Mouse (Mus musculus): ENCODE data around the gene Ing4. TPM values are rescaled to one million over a fixed set of nuclear protein-coding genes. Genes with fewer than 3 reads are reported as not detected.
"Not testable (repeated sequence)": the region's sequence is repeated elsewhere in the genome, so short reads cannot be mapped to it uniquely, and the experiment has no call there.

Ing4 gene
- polyA plus RNA-seq, 1 experiment from 2014 or later = 141 TPM

DNA sequence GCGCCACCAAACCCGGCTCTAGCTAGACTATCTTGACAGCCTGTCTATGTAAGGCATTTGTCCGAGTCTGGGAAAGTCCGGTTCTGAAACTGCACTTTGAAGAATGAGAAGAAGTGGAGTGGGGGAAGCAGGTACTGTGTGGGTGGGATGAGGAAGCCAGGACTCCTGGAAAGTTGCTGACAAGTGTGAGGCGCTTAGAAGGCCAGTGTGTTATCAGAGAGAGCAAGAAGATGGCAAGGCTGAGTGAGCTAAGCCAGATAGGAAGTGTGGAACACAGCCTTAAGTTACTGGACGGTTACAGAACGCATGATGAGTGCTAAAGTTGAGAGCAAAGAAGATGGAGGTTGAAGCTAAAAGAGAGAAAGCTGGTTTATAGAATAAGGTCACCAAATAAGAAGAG, 2.5 kb downstream of the Ing4 start:
- Histone ChIP-seq H3K4me3 (no peak overlapping the region), H3K4me2 (no peak overlapping the region), H3K9me3 (no peaks in the 10 kb centered on the region), H3K36me3 (peaks cover 44% of the 10 kb centered on the region), H3K4me1 (peaks cover 18% of the 10 kb centered on the region), H3K9ac (no peak overlapping the region), H3K27ac (no peak overlapping the region), H3K27me3 (no peaks in the 10 kb centered on the region)
- 94% methylated on average over 7 of the region's 7 CpGs for WGBS
- no peak for ATAC-seq (ENCODE audit: insufficient number of reproducible peaks, low FRiP score, low TSS enrichment, low read depth)

DNA sequence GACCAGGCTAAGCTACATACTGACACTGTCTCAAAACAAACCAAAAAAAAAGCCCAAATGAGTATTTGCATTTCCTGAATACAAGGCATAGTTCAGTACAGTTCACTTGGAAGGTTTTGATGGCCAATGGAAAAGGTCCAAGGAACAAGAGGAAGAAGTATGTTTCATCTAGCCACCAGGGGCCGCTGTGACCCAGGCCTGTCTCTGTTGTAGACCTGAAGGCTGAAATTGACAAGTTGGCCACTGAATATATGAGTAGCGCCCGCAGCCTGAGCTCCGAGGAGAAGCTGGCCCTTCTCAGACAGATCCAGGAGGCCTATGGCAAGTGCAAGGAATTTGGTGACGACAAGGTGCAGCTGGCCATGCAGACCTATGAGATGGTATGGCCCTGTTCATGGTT, 7.1 kb downstream of the Ing4 start:
- H3K36me3 ChIP-seq = peaks cover 80% of the 10 kb centered on the region
- H3K4me1 ChIP-seq = no peaks in the 10 kb centered on the region
- no peak overlapping the region for H3K9ac ChIP-seq
- peak; percentile 31; the same call in 1 of the 2 replicates for ATAC-seq (ENCODE audit: insufficient number of reproducible peaks, low FRiP score, low TSS enrichment, low read depth)
- WGBS = 41% methylated on average over 5 of the region's 5 CpGs
- H3K27ac ChIP-seq = no peak overlapping the region
- no peak overlapping the region for H3K4me2 ChIP-seq
- no peak overlapping the region for H3K4me3 ChIP-seq
- no peaks in the 10 kb centered on the region for H3K27me3 ChIP-seq
- H3K9me3 ChIP-seq = no peaks in the 10 kb centered on the region

DNA sequence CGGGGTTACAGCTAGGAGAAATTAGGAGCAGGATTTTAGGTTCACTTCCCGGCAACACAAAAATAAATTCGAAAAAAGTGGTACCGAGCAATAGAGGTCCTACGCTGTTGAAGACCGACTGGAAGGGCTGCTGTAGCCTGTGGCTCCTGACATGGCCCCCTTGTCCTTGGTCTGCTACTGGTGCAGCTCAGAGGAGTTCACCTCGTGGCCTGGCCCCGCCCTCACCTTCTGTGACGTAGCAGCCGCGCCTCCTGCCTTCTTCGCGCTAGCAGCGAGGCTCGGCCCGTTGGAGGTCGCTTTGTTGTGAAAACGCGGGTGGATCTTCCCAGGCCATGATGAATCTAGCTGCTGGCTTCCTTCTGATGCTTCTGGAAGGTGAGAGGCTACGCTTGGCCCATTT, 10.1 kb downstream of the Ing4 start, which contains the start of gene Acrbp:
Acrbp (plus strand) TSS at position 12 of the 400 bp plus-strand sequence.
- no peaks in the 10 kb centered on the region for H3K9me3 ChIP-seq
- no peak within 1 kb of the TSS for H3K27ac ChIP-seq
- H3K4me2 ChIP-seq = no peak within 1 kb of the TSS
- no peaks in the 10 kb centered on the region for H3K4me1 ChIP-seq
- ATAC-seq (ENCODE audit: insufficient number of reproducible peaks, low FRiP score, low TSS enrichment, low read depth) = no peak
- H3K4me3 ChIP-seq = no peak within 1 kb of the TSS
- H3K27me3 ChIP-seq = no peaks in the 10 kb centered on the region
- peaks cover 91% of the 10 kb centered on the region for H3K36me3 ChIP-seq
- H3K9ac ChIP-seq = no peak within 1 kb of the TSS
- 35% methylated on average over 20 of the region's 20 CpGs for whole genome bisulfite sequencing

DNA sequence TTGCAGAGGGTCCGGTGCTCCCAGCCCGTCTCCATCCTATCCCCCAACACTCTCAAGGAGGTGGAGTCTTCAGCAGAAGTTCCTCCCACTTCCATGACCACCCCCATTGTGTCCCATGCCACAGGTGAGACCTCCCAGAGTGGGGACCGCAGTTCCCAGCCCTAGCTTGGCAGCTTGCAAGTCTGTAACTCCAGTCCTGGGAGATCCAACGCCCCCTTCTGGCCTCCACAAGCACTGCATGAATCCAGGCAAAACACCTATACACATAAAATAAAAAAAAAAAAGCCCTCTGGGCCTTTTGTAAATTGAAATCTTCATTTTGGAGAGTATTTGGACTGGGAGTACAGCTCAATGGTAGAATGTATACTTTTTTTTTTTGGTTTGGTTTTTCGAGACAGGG, 11.7 kb downstream of the Ing4 start:
- Histone ChIP-seq H3K4me1 (no peaks in the 10 kb centered on the region), H3K9me3 (no peaks in the 10 kb centered on the region), H3K4me2 (no peak overlapping the region), H3K27ac (no peak overlapping the region), H3K9ac (no peak overlapping the region), H3K27me3 (no peaks in the 10 kb centered on the region), H3K4me3 (no peak overlapping the region), H3K36me3 (peaks cover 85% of the 10 kb centered on the region)
- no peak for ATAC-seq (ENCODE audit: insufficient number of reproducible peaks, low FRiP score, low TSS enrichment, low read depth)
- 63% methylated on average over 5 of the region's 5 CpGs for WGBS

DNA sequence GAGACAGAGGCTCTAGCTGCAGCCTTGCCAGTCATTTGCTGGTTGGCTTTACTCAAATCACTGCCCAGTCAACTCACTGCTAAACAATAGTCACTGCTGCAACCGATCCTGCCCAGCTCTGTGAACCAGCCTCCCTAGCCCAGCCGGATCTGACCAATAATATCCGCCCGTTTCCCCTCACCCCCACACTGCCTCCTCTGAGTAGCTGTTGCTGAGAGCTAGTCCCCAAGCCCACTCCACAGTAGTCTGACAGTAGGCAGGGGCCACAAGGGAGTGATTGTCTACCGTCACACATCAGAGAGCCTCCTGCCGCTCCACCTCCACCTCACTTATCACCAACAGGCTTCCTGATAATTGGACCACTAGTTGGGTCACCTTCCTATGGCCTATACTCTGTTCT, 21.9 kb downstream of the Ing4 start:
- Histone ChIP-seq H3K27me3 (no peaks in the 10 kb centered on the region), H3K4me2 (no peak overlapping the region), H3K36me3 (no peaks in the 10 kb centered on the region), H3K9ac (no peak overlapping the region), H3K4me3 (no peak overlapping the region), H3K27ac (no peak overlapping the region), H3K9me3 (no peaks in the 10 kb centered on the region), H3K4me1 (peaks cover 7% of the 10 kb centered on the region; the same call in 1 of the 2 replicates)
- no peak for ATAC-seq (ENCODE audit: insufficient number of reproducible peaks, low FRiP score, low TSS enrichment, low read depth)
- WGBS = 33% methylated on average over 6 of the region's 6 CpGs

DNA sequence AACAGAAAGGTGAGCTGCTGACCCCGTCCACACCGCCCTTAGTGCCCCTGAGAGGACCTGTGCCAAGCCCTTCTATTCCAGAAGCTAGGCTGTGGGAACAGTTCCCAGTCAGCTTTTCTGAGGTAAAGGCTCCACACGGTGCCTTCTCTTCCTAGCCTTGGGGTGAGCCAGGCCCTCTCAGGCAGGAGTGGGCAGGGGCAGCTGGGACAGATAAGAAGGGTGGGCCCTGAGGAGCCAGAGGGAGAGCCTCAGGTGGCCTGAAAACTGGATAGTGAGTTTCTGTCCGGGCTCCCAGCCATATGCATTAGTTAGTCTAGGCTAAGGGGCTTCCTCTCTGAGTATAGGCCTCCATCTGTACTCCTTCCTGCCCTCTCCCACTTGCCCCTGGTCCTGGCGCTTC, 23.0 kb downstream of the Ing4 start:
- peak overlapping the region; percentile 27; the same call in 1 of the 2 replicates for H3K27ac ChIP-seq
- WGBS = 80% methylated on average over 5 of the region's 5 CpGs

DNA sequence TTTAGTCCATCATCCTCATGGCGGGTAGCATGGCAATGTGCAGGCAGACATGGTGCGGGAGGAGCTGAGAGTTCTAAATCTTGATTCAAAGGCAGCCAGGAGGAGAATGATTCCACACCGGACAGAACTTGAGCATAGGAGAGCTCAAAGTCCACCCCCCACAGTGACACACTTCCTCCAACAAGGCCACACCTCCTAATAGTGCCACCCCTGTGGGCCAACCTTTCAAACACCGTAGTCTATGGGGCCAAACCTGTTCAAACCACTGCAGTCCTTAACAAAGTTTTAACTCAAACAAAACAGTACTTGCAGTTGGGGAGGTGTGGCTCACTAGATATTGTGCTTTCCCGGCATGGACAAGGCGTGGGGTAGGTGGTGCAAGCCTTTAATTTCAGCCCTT, 24.3 kb downstream of the Ing4 start:
- Histone ChIP-seq H3K36me3 (no peaks in the 10 kb centered on the region), H3K27me3 (no peaks in the 10 kb centered on the region), H3K4me1 (peaks cover 7% of the 10 kb centered on the region; the same call in 1 of the 2 replicates), H3K4me2 (no peak overlapping the region), H3K9ac (no peak overlapping the region), H3K27ac (no peak overlapping the region), H3K9me3 (no peaks in the 10 kb centered on the region), H3K4me3 (no peak overlapping the region)
- ATAC-seq (ENCODE audit: insufficient number of reproducible peaks, low FRiP score, low TSS enrichment, low read depth) = no peak
- WGBS = 86% methylated on average over 6 of the region's 6 CpGs

More for the DNA sequence above, 23.0 kb downstream of the Ing4 start:
- Histone ChIP-seq H3K36me3 (no peaks in the 10 kb centered on the region), H3K4me1 (peaks cover 7% of the 10 kb centered on the region; the same call in 1 of the 2 replicates), H3K27me3 (no peaks in the 10 kb centered on the region), H3K9me3 (no peaks in the 10 kb centered on the region), H3K4me3 (no peak overlapping the region), H3K9ac (no peak overlapping the region), H3K4me2 (no peak overlapping the region)
- ATAC-seq (ENCODE audit: insufficient number of reproducible peaks, low FRiP score, low TSS enrichment, low read depth) = no peak

DNA sequence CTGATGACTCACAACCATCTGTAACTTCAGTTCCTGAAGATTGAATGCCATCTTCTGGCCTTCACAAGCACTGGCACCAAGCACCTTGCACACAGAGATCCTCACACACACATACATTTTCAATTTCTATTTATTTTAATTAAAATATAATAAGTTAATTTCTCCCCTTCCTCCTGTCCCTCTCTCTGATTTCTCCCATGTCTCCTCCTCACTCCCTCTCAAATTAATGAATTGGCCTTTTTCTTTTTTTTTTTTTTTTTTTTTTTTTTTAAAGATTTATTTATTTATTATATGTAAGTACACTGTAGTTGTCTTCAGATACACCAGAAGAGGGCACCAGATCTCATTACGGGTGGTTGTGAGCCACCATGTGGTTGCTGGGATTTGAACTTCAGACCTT, 25.7 kb downstream of the Ing4 start:
- H3K9me3 ChIP-seq; H3K9ac ChIP-seq; H3K27ac ChIP-seq; H3K4me3 ChIP-seq; ATAC-seq (ENCODE audit: insufficient number of reproducible peaks, low FRiP score, low TSS enrichment, low read depth); H3K27me3 ChIP-seq; H3K4me1 ChIP-seq; H3K36me3 ChIP-seq; H3K4me2 ChIP-seq: not testable (repeated sequence)
- no CpG with 5 or more reads among the region's 1 CpGs for WGBS

DNA sequence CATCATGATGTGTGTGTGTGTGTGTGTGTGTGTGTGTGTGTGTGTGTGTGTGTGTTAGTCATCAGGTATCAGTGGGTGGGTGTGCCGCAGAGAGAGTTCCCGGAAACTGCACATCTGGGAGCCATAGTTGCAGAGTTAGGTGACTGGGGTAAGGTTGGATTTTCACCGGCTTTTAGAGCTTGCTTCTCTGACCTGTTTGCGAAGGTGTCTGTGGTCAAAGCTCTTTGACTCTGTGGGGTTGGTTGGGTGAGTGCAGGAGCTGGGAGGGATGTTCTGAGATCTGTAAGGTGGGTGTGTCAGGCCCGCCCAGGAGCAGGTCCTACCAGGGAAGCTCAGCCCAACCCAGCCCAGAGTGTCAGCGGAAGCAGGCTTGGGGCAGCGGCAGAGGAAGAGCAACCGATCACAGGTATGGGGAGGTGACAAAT, 28.0 kb downstream of the Ing4 start, which contains the start of gene Lpar5:
Lpar5 (plus strand) TSS at position 350 of the 425 bp plus-strand sequence.
- Histone ChIP-seq H3K27me3 (no peaks in the 10 kb centered on the region), H3K9ac (no peak within 1 kb of the TSS), H3K36me3 (no peaks in the 10 kb centered on the region), H3K4me2 (peak within 1 kb of the TSS; percentile 4; the same call in 1 of the 2 replicates), H3K27ac (no peak within 1 kb of the TSS; the same call in 1 of the 2 replicates), H3K9me3 (no peaks in the 10 kb centered on the region), H3K4me1 (peaks cover 16% of the 10 kb centered on the region), H3K4me3 (peak within 1 kb of the TSS; percentile 21)
- WGBS = 38% methylated on average over 8 of the region's 8 CpGs
- ATAC-seq (ENCODE audit: insufficient number of reproducible peaks, low FRiP score, low TSS enrichment, low read depth) = no peak

DNA sequence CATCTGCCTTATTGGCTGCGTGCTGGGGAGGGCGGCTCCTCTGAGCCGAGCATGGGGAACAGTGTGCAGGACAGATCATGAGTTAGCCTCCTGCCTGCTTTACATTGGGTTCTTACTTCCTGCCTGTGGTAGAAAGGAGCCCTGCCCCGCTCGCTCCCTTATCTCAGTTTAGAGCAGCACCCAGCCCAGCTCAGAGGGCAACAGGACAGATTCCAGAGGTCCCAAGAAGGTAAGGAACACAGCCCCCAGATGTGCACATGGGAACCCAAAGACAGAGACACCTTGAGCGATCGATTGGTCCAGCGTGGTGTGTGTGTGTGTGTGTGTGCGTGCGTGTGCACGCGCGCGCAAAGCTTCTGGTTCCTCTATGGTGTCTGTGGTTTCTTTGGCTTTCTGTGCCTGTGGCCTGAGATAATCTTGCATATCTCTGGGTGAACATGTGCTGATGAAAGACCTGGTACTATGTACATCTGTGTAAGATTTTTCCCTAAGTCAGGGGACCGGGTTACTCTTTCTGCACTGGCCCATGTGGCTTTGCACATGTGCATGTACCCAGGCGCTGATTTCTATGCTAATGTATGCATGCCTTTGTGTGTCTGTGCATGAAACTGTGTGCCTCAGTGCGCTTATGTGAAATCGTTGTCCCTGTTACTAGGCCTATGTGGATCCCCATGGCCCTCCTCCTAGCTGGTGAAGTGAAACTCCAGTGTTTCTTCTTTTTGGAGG, 31.8 kb downstream of the Ing4 start:
- no peak overlapping the region for H3K4me3 ChIP-seq
- no peaks in the 10 kb centered on the region for H3K9me3 ChIP-seq
- H3K27me3 ChIP-seq = no peaks in the 10 kb centered on the region
- WGBS = 76% methylated on average over 18 of the region's 18 CpGs
- no peak overlapping the region for H3K9ac ChIP-seq
- ATAC-seq (ENCODE audit: insufficient number of reproducible peaks, low FRiP score, low TSS enrichment, low read depth) = peak; percentile 42; the same call in 1 of the 2 replicates
- no peaks in the 10 kb centered on the region for H3K36me3 ChIP-seq
- no peak overlapping the region for H3K4me2 ChIP-seq
- peaks cover 15% of the 10 kb centered on the region for H3K4me1 ChIP-seq
- H3K27ac ChIP-seq = peak overlapping the region; percentile 86

DNA sequence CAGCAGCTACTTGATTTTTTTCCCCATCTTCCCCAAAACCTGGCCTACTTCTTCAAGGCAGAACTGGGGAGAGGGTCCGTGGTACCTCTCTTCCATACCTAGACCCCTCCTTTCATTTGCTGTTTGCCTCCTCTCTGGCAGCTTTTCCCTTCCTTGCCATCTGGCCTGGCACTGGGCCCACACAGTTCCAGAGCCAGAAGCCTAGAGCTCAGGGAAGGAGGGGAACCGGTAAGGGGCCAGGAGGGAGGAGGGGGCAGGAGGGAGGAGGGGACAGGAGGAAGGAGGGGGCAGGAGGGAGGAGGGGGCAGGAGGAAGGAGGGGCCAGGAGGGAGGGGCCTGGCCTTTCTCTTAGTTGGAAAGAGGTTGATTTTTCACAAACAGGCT, 32.3 kb downstream of the Ing4 start:
- peaks cover 15% of the 10 kb centered on the region for H3K4me1 ChIP-seq
- H3K27ac ChIP-seq = peak overlapping the region; percentile 86
- no peak overlapping the region for H3K4me3 ChIP-seq
- no peak overlapping the region for H3K9ac ChIP-seq
- 10% methylated on average over 2 of the region's 2 CpGs for WGBS
- H3K9me3 ChIP-seq = no peaks in the 10 kb centered on the region
- no peak overlapping the region for H3K4me2 ChIP-seq
- no peaks in the 10 kb centered on the region for H3K36me3 ChIP-seq
- peak; percentile 45 for ATAC-seq (ENCODE audit: insufficient number of reproducible peaks, low FRiP score, low TSS enrichment, low read depth)
- H3K27me3 ChIP-seq = no peaks in the 10 kb centered on the region

DNA sequence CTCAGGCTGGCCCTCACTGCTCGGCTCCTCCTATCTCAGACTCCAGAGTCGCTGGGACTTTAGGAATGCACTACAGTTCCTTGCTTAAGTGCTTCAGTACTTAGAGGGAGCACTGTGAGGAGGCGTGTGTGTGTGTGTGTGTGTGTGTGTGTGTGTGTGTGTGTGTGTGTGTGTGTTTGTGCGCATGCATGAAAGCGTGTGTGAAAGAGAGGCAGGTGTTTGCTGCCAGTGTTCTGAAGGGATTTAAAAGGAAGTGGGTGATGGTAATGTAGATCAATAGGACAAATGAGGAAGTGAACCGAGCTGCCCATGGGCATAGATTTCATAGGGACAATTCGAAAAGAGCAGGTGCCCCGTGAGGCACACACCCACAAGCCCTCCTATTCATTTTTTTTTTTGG, 34.3 kb downstream of the Ing4 start:
- no peak overlapping the region for H3K27ac ChIP-seq
- no peak for ATAC-seq (ENCODE audit: insufficient number of reproducible peaks, low FRiP score, low TSS enrichment, low read depth)
- H3K9ac ChIP-seq = no peak overlapping the region
- 65% methylated on average over 8 of the region's 8 CpGs for WGBS
- no peaks in the 10 kb centered on the region for H3K9me3 ChIP-seq
- H3K4me2 ChIP-seq = no peak overlapping the region
- no peaks in the 10 kb centered on the region for H3K36me3 ChIP-seq
- peaks cover 15% of the 10 kb centered on the region for H3K4me1 ChIP-seq
- no peaks in the 10 kb centered on the region for H3K27me3 ChIP-seq
- H3K4me3 ChIP-seq = no peak overlapping the region
